Mouse (Mus musculus): ENCODE data around the gene Zcchc3.

- no peak for TF ChIP-seq CTCF (IDR thresholded peaks at IDR 0.05; ENCODE audit: insufficient read depth, low read depth, low read length)
- TF ChIP-seq POLR2A (IDR thresholded peaks at IDR 0.05; ENCODE audit: insufficient read depth, low read depth, low read length), result no peak
Observed at GRCm38 (mm10) chr2:152413765-152414584, 852 bp downstream of the Zcchc3 start.

Data from olfactory bulb, adult 2 months (tissue).